Comparison of ENCODE assay signal across 8 mouse cellular contexts in the genomic region with DNA sequence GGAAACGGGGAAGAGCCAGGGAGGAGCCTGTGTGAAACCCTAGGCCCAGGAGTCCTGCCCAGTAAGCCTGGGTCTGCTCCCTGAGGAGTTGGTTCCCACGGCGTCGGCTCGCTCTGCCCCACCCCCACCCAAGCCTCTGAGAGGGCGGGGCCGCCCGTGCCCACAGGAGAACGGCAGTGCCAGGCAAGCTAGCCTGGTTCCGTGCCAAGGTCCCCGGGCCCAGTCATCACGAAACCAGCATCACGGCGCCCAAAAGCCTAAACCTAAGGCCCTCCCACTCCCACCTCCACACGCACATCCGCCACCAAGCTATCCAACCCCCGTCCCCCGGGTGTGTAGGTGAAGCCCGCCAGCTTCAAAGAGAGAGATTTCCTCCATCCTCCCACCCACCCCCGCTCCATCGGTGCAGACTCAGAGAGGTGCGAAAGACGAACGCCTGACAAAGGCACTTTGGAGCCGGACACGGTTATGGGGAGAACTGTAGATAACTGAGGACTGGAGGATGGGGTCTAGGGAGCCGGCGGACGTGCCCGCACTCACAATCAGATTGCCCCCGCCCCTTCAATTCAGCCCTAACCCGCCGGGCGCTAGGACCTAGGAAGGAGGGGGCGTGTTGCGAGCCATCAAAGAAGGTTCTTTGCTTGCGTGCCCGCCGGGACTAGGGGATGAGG. TPM values are rescaled to one million over a fixed set of nuclear protein-coding genes. Genes with fewer than 3 reads are reported as not detected.
DNase-seq lines count a peak whose midpoint lies in the region; ATAC-seq lines count a peak whose summit lies in the region.

No protein-coding gene starts in this region.

- peak; percentile 86 for ATAC-seq in hindbrain, embryonic 14.5 days (ENCODE audit: low FRiP score)

- peak overlapping the region; percentile 98 for H3K27ac ChIP-seq in hindbrain, embryonic 14.5 days

- peaks cover 31% of the 10 kb centered on the region for H3K4me1 ChIP-seq in hindbrain, embryonic 14.5 days (replicated peaks; ENCODE audit: control insufficient read depth, insufficient read depth, low read length)

- H3K9ac ChIP-seq in hindbrain, embryonic 14.5 days = peak overlapping the region; percentile 82

- H3K27me3 ChIP-seq in hindbrain, embryonic 14.5 days (ENCODE audit: control insufficient read depth, insufficient read depth, low read length) = no peaks in the 10 kb centered on the region

- under 1% methylated on average over 38 of the region's 39 CpGs for WGBS in hindbrain, embryonic 14.5 days

- H3K4me2 ChIP-seq in hindbrain, embryonic 14.5 days (replicated peaks) = peak overlapping the region; percentile 73

- DNase-seq in R1 (ENCODE audit: low read depth, low spot score) = peak; percentile 87
- DNase-seq in cerebellum, postnatal 25 days = peak; percentile 79 to 88
- DNase-seq in frontal cortex, postnatal 14 days (ENCODE audit: low spot score in 2 of 2) = peak; percentile 74 to 78
- DNase-seq in hindbrain, embryonic 14.5 days (ENCODE audit: low spot score) = peak; percentile 84
- peak; percentile 82 for DNase-seq in layer of hippocampus, postnatal 36 days
- peak; percentile 59 for DNase-seq in lung, postnatal 14 days
- peak; percentile 88 for DNase-seq in retina, embryonic 14.5 days (ENCODE audit: low spot score)
- DNase-seq in thymus, postnatal 36 days = peak; percentile 38 to 51

- H3K36me3 ChIP-seq in hindbrain, embryonic 14.5 days (replicated peaks; ENCODE audit: control insufficient read depth, insufficient read depth) = peaks cover 6% of the 10 kb centered on the region; the same call in 1 of the 2 replicates

- no peaks in the 10 kb centered on the region for H3K9me3 ChIP-seq in hindbrain, embryonic 14.5 days (ENCODE audit: control insufficient read depth, low read length)

- peak overlapping the region; percentile 57 for H3K4me3 ChIP-seq in hindbrain, embryonic 14.5 days (replicated peaks; ENCODE audit: low read length)

RNA-seq across cellular contexts. Expression of a gene that starts 1.1 kb away (rescaled TPM):
- polyA plus RNA-seq in hindbrain, embryonic 14.5 days (2014; fragmentation: Nextera tagmentation; extraction: Ambion mirVana) = 24.3 and 24.6 TPM in 2 replicates
- 100 to 1,000 TPM; 138 to 139 TPM for total RNA-seq in layer of hippocampus, postnatal 36 days (2021)

RNA-seq across cellular contexts. Expression of a gene that starts 13.9 kb away (rescaled TPM):
- polyA plus RNA-seq in hindbrain, embryonic 14.5 days (2014; fragmentation: Nextera tagmentation; extraction: Ambion mirVana) = not detected in 2 replicates
- not detected for total RNA-seq in layer of hippocampus, postnatal 36 days (2021)

RNA-seq across cellular contexts. Expression of a gene that starts 20.4 kb away (rescaled TPM):
- polyA plus RNA-seq in hindbrain, embryonic 14.5 days (2014; fragmentation: Nextera tagmentation; extraction: Ambion mirVana) = 4.3 and 4.4 TPM in 2 replicates
- not detected for total RNA-seq in layer of hippocampus, postnatal 36 days (2021)

RNA-seq across cellular contexts. Expression of a gene that starts 45.9 kb away (rescaled TPM):
- polyA plus RNA-seq in hindbrain, embryonic 14.5 days (2014; fragmentation: Nextera tagmentation; extraction: Ambion mirVana) = 0.27 TPM in 1 of 2 replicates, not detected in the other
- not detected for total RNA-seq in layer of hippocampus, postnatal 36 days (2021)

RNA-seq across cellular contexts. Expression of a gene that starts 58.1 kb away (rescaled TPM):
- 0.09 TPM in 1 of 2 replicates, not detected in the other for polyA plus RNA-seq in hindbrain, embryonic 14.5 days (2014; fragmentation: Nextera tagmentation; extraction: Ambion mirVana)
- total RNA-seq in layer of hippocampus, postnatal 36 days (2021) = not detected

Comparison
In these comparisons a context has a peak if more than half of its experiments do, and no peak if none do; other contexts are left out.
1. Peak in every context shown above with its lines: DNase-seq, ATAC-seq, H3K4me3 ChIP-seq and H3K27ac ChIP-seq.